Mouse (Mus musculus) MN1 (cell line): ENCODE data around the gene Rab28.
"Not testable (repeated sequence)": the region's sequence is repeated elsewhere in the genome, so short reads cannot be mapped to it uniquely, and the experiment has no call there.

Source experiments
- DNase-seq: peaks from one replicate; pipeline ENCODE4 v3.0.0-alpha.2; 2016; ENCODE audit warnings: low spot score

Rab28 gene

DNA sequence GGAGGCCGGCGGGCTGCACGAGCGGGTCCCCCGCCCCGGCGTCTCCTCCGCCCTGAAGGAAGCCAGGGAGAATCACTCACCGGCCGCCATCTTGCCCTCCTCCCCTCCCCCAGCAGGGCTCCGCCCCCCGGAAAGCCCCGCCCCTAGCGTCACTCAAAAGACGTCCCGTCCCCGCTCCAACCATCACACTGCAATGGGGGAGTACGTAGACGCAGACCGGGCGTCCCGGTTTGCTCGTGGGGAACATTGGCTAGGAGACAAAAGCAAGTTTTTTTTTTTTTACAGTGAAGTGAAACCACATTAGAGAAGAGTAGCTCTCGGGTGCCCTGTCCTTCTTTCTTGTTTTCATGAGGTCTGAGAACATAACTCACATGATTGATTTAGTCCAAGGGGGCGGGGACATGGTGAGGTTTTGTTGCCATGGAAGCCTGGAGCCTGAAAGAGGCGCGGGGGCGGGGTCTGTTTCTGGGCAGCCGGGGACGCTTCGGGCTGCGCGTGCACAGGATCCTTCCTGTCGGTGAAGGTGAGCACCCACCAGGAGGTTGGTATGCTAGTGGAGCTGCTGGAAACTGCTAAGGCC, at the start of gene Rab28:
Rab28 (minus strand) TSS at position 107 of the 580 bp plus-strand sequence.
- DNase-seq = peak; percentile 98

GRCm38 (mm10) chr5:41757338-41757737, 49.4 kb upstream of the Rab28 start:
- DNase-seq = no peak

DNA sequence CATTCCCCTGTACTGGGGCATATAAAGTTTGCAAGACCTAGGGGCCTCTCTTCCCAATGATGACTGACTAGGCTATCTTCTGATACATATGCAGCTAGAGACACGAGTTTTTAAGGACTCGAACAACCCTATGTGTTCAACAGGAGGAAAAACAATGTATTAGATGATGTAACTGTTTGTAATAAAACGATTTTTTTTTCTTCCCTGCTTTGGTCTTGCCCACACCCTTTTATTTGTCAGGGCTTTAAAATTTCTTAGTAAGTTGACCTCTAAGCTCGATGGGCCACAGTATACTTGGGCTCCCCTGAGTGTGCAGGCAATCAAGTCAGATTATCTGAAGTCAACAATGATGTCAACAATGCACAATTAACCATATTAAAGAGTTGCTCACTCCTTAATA, 48.4 kb upstream of the Rab28 start:
- no peak for DNase-seq

- DNase-seq = no peak
Observed at GRCm38 (mm10) chr5:41755373-41755960, 47.5 kb upstream of the Rab28 start.

- no peak for DNase-seq
Observed at GRCm38 (mm10) chr5:41754836-41755235, 46.9 kb upstream of the Rab28 start.

DNA sequence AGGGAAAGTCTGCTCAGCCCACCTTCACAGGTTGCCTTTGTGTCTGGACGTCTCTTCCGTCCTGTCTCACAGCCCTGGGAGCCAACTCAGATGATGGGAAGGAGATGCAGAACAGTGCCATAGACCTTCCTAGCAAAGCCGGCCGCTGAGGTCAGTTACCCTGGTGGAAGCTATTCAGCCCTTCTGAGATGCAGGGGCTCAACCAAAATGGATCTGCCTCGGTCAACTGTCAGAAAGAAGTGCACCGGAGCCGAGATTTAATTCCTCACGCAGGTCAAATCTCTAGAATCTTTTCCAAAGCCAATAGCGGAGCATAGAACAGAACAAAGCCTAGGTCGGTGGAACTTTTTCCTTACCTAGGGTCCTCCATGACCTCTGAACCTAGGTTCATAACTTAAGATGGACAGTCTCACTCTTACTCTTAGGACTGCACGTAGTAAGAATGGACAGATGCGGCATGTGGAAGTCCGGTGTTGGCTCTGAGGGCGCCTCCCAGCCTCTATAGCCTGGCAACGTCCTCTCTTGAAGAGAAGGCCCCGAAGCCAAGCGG, 46.3 kb upstream of the Rab28 start:
- no peak for DNase-seq

DNA sequence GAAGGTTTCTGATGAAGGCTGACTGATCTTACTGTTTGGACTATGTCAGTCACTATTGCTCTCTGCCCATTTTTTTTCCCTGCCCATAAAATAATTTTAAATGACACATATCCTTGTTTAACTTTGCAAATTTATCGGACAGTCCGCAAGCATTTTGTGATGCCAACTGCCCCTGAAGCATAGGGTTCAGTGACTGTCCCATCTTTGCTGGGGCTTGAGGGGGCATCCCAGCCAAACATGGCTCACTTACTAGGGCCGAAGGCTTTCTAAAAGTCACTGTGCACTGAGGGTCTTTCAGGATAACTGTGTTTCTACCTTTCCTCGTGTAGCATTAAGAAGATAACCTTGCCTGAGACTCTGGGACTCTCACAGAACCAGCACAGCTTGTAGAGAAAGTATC, 44.8 kb upstream of the Rab28 start:
- DNase-seq = no peak

GRCm38 (mm10) chr5:41744898-41745780, 37.2 kb upstream of the Rab28 start:
- no peak for DNase-seq

GRCm38 (mm10) chr5:41744234-41744633, 36.3 kb upstream of the Rab28 start:
- DNase-seq = no peak

DNA sequence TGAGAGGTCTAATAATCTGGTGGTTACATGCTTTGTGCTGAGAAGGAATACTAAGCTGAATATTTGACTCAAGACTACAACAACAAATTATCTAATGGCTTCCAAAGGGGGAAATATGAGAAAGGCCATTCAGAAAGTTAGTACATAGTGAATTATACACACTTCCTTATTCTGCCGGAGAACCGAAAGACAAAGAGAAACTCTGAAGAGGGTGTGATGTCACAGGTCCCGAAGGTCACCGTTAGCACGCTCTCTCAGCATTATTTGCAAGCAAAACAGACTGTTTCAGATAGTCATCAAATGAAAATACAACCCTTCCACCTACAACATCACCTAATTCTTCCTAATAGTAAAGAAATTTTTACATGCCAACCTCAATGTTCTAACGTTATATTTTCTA, 30.9 kb upstream of the Rab28 start:
- no peak for DNase-seq

- no peak for DNase-seq
Observed at GRCm38 (mm10) chr5:41737039-41737438, 29.1 kb upstream of the Rab28 start.

- DNase-seq = no peak
Observed at GRCm38 (mm10) chr5:41727017-41727416, 19.1 kb upstream of the Rab28 start.

DNA sequence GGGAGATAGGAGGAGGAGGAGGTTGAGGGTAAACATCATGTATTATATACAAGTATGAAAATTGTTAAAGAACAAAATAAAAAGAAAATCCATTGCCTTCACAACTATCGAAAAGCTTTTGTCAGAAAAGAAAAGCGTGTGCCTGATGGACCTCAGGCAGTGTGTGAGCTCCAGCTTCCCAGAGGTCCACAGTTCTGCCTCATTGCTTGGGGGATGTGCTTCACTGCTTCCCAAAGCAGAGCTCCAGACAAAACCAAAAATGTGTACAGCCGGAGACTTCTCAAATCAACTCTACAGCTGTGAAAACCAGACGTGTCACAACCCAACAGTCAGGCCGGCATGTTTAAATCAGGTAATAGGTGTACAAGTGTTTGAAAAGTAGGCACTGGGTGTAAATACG, 17.6 kb upstream of the Rab28 start:
- no peak for DNase-seq

DNA sequence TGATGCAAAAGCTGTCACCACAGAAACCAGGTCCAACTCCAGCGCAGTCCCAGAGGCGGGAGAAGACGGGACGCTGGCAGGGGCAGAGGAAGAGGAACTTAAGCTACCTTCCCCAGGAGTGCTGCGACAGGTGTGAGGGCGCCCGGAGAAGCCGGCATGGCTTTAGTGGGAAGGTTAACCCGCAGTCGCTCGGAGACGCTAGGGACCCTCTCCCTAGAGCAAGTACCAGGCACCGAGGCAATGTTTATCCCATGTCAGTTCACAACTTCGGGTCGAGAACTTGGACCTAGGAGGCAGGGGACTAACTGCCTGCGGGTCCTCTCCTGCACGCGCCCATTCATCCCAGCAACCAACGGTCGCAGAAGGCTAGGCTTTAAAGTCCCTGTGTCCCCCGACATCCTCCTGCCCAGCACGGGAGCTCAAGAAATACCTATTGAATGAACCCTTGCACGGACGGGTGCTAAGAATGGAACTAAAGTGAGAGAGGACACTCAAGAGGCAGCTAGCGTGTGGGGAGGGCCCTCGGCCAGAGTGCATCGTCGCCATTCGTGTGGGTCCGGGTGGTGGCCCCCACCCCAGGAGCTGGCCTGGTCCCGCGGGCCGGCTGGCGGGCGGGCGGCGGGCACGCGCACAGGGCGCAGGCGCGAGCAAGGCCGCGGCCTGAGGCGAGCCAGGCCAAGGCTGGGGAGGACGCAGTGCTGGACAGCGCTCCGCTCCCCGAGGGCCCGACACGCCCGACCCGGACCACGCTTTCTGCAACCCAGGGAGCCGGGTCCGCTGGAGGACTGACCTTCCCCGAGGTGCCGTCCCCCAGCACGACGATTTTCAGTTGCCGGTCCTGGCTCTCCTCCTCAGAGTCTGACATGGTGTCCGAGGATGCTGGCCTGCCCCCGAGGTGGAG, 592 bp downstream of the Rab28 start:
- DNase-seq = peak; percentile 55

GRCm38 (mm10) chr5:41706777-41707114, 1.2 kb downstream of the Rab28 start:
- DNase-seq = no peak

DNA sequence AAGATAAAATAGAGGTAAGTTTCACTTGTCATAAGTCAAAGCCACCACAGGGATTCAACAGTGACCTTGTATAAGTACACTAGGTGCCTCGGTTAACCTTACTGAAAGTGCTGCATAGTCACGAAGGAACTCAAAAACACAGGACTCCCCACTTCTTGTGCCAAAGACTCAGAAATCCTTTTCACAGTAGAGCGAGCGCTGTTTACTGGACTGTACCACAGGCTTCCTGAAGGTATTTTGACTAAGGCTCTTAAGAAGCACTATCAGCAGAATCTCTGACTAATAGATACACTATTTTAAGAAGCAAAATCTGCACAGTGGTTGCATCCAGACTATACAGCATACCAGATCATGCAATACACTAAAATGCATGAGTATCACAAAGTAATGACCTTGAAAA, 6.9 kb downstream of the Rab28 start:
- DNase-seq = not testable (repeated sequence)

DNA sequence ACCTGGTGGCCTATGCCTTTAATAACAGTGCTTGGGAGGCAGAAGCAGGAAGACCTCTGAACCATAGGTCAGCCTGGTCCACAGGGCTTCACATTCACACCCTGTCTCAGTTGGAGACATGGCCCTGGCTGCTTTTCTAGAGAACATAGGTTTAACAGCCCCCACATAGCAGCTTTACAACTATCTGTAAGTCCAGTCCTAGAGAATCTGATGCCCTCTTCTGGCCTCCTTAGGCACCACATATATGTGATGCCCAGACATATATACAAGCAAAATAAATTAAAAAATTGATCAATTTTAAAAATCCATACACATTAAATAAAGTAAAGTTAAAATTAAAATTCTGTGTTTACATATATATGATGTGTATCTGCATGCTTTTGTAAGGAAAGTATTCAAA, 10.0 kb downstream of the Rab28 start:
- no peak for DNase-seq

DNA sequence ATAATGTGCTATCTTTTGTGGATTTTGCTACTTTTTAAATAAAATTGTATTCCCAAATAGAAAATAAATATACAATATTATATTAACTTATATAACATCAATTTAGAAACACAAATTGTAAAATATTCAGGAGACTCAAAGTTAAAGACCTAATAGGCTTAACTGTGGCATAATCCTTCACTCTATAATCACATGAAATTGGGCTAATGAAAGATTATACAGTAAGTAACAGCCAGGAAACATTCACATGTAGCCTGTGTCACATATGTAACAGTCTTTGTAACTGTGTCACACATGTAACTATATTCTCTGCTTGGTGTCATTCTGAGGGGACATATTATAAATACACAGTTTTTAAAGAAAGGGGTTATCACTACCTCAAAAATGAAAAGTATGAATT, 22.9 kb downstream of the Rab28 start:
- no peak for DNase-seq

GRCm38 (mm10) chr5:41683976-41684375, 24.0 kb downstream of the Rab28 start:
- DNase-seq = no peak

DNA sequence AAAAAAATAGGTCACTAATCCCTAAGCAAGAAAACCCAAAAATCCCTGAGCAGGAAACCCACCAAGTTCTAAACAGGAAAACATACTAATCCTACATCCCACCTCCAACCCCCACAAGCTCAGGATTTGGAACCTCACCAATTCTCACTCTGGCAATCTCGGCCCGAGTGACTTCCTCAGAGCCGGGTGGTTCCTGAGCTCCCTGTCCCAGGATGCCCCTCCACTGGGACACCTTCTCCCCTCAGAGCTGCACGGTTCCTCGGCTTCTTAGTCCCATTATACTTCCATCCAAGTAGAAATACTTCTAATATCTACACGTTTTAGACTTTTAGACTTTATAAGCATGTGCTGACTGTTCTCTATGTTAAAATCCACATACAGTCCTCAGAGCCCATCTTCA, 41.9 kb downstream of the Rab28 start:
- DNase-seq = no peak

DNA sequence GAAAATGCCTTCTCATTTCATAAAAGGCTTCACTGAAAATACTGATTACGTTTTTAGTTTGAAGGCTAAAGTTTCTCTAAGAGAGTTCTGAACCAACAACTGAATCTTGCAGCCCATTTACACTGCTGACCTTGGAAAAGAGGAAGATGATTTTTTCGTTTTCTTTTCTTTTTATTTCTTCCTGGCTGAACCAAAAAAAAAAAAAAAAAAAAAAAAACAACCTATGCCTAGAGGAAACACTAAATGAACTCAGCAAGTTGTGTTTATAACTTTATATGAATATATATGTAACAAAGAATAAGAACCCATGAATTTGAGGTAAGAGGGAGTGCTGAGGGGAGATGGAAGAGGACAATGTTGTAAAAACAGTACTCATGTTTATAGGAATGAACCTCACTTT, 71.2 kb downstream of the Rab28 start:
- no peak for DNase-seq
